Mouse (Mus musculus) erythroblast, embryonic 14.5 days (primary cell): ENCODE measurements around the gene Wdr59.

ENCODE experiments used
- GATA1 ChIP-seq: IDR thresholded peaks from 2 replicates; pipeline ENCODE4 v1.6.1; 2012; ENCODE audit warnings: low read length, inconsistent platforms, mixed read lengths
- TAL1 ChIP-seq: IDR thresholded peaks from 3 replicates; pipeline ENCODE4 v1.6.1; 2012; ENCODE audit warnings: low read length, inconsistent platforms, mixed read lengths

- no peak for TF ChIP-seq TAL1
- no peak for TF ChIP-seq GATA1
Observed at GRCm38 (mm10) chr8:111464526-111464925, 57.4 kb downstream of the Wdr59 start.
